Mouse (Mus musculus): ENCODE results near the gene Plxnd1. TPM values are rescaled to one million over a fixed set of nuclear protein-coding genes. Genes with fewer than 3 reads are reported as not detected.
A peak's percentile ranks its signal among the peaks of the same experiment; 100 is the strongest.

Gene Plxnd1
- total RNA-seq, 2 experiments from 2014 or later, result 88.0 to 151 TPM

- no peak for ATAC-seq (ENCODE audit: poor library complexity, severe bottlenecking)
Observed at GRCm38 (mm10) chr6:115983306-115984038, 11.3 kb downstream of the Plxnd1 start.

DNA sequence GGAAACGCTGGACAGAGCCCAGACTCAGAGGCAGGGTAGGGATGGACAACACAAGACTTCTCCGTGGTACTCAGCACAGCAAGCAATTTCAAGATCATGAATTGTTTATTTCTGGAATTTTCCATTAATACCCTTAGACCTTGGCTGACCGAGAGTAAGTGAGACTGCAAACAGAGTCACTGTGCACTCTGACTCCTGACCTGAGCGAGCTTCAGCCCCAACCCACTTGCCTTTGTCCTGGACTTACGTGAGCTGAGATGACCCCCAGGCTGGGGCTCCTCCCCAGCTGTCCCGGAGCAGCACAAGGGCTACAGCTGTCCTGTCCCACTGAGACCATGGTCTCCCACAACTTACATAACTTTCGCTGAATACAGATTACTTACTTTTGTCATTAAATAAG, 11.9 kb downstream of the Plxnd1 start:
- ATAC-seq (ENCODE audit: poor library complexity, severe bottlenecking), result no peak

- ATAC-seq (ENCODE audit: poor library complexity, severe bottlenecking), result no peak
Observed at GRCm38 (mm10) chr6:115978596-115978995, 16.2 kb downstream of the Plxnd1 start.

- no peak for ATAC-seq (ENCODE audit: poor library complexity, severe bottlenecking)
Observed at GRCm38 (mm10) chr6:115977810-115978209, 17.0 kb downstream of the Plxnd1 start.

GRCm38 (mm10) chr6:115975606-115976005, 19.2 kb downstream of the Plxnd1 start:
- no peak for ATAC-seq (ENCODE audit: poor library complexity, severe bottlenecking)

- ATAC-seq (ENCODE audit: poor library complexity, severe bottlenecking), result no peak
Observed at GRCm38 (mm10) chr6:115973881-115974662, 20.7 kb downstream of the Plxnd1 start.

GRCm38 (mm10) chr6:115973139-115973875, 21.5 kb downstream of the Plxnd1 start:
- ATAC-seq (ENCODE audit: poor library complexity, severe bottlenecking), result peak; percentile 45

DNA sequence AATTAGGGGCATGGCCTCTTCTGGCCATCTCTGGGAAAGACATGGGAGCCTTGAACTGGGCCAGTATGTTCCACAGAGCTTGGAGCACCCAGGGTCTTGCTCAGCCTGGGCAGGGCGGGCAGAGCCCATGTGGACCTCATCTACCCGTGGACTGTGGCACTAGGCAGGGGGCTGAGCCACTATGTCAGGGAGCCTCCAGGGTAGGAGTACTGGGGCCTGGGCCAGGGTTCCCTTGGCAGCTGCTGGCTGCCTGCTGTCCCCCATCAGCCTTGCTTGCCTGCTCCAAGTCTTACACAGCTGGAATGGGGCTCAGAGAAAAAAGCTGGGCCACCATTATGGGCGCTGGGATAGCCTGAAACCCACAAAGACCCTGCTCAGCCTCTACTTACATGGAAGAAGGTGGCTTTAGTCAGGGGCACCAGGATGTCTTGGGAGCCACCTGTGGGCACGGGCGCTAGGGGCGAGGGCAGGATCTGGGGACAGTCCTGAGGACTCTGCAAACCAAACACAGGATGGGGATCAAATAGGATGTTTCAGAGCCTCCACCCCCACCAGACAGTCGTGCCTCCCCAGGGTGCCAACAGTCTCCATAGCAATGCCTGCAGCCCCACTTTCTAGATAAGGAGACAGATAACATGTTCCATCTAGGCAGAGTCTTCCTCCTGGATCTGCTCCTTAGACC, 22.6 kb downstream of the Plxnd1 start:
- no peak for ATAC-seq (ENCODE audit: poor library complexity, severe bottlenecking)

DNA sequence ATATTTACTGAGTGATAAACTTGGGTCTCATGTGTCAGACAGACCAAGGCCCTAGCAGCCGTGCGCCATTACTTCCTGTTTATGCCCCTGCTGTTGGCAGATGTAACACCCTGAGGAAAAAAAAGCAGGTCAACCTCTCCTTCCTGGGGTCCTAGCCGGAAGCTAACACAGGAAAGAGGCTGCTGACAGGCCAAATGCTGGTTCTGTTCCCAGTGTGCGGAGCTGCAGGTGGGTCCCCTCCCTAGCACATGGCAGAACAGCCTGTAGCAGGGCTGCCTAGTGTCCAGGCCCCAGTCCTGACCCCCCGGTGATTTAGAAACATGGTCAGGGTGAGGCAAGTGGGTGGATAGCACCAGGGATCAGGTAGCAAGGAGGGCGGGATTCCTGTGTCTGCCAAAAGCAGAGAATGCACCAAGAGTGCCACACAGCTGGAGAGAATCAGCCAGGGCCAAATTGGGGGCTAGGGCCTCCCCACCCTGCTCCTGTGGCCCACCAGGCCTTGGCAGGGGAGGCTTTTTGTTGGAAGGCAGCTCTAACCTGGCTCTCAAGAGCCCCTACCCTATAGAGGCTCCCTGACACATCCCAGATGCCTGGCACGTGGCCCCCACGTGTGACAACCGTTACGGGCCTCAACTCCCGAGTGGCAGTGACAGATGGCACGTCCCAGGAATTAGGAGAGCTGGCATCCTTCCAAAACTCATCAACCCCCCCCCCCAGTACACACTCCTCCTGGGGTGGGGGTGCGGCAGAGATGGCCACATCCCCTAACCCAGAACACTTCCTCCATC, 23.3 kb downstream of the Plxnd1 start:
- no peak for ATAC-seq (ENCODE audit: poor library complexity, severe bottlenecking)

- peak; percentile 67 for ATAC-seq (ENCODE audit: poor library complexity, severe bottlenecking)
Observed at GRCm38 (mm10) chr6:115969952-115970351, 24.9 kb downstream of the Plxnd1 start.

- ATAC-seq (ENCODE audit: poor library complexity, severe bottlenecking), result no peak
Observed at GRCm38 (mm10) chr6:115969103-115969502, 25.7 kb downstream of the Plxnd1 start.

DNA sequence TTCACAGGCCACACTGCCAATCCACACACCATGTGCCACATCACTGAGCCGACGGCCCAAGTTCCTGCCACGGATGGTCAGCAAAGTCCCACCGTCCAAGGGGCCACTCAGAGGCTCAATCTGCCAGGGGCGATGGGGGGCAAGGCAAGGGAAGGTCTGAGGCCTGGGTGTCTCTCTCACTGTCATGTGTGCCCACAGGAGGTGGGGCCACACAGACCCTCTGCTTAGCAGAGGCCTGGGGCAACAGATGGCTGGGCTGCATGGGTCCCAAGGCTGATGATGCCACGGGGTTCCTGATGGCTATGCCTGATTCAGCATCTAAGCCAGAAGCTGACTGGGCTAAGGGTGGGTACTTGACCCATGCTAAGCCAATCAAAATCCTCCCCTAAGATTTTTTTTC, 26.1 kb downstream of the Plxnd1 start:
- no peak; the same call in 1 of the 2 replicates for ATAC-seq (ENCODE audit: poor library complexity, severe bottlenecking)

DNA sequence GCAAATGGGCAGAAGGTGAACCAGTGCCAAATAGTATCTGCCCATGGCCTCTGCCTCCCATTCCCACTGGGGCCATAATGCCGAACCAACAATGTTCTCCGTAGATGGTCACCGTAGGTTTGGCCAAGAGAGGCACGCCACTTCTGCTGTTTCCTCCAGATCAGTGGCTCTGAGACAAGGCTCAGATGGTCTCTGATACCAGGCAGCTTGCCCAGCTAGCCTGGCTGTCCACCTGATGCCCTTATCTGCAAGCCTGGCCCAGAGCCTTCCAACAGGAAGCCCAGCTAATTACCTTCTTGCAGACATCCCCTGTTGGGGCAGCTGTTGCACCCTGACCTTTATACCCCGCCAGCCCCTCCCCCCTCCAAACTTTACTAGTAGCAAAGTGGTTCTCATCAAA, 26.7 kb downstream of the Plxnd1 start:
- no peak for ATAC-seq (ENCODE audit: poor library complexity, severe bottlenecking)

DNA sequence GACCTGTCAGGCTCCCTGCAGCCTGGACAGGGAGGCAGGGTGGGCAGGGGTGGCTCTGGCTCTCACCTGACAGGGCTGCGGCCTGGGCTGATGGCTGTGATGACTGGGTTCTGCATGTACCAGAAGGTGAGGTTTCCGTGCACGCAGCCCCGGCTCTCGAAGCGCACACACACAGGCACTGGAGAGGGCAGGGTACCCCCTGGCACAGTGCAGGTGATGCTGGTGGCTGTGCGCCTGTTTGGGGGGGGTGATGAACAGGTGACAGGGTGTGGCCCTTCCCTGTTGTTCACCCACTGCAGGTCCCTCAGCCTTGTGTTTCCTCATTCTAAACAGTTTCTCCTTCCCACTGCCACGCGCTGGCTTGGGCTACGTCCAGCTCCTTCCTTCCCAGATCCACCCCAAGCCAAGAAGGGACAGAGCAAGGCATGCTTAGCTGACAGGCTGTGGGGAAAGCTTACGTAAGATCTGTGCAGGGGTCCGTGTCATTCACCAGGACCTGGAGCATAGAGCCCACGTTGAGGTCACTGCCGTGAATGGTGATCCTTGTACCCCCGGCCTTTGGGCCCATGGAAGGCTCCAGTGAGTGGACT, 27.4 kb downstream of the Plxnd1 start:
- no peak for ATAC-seq (ENCODE audit: poor library complexity, severe bottlenecking)

DNA sequence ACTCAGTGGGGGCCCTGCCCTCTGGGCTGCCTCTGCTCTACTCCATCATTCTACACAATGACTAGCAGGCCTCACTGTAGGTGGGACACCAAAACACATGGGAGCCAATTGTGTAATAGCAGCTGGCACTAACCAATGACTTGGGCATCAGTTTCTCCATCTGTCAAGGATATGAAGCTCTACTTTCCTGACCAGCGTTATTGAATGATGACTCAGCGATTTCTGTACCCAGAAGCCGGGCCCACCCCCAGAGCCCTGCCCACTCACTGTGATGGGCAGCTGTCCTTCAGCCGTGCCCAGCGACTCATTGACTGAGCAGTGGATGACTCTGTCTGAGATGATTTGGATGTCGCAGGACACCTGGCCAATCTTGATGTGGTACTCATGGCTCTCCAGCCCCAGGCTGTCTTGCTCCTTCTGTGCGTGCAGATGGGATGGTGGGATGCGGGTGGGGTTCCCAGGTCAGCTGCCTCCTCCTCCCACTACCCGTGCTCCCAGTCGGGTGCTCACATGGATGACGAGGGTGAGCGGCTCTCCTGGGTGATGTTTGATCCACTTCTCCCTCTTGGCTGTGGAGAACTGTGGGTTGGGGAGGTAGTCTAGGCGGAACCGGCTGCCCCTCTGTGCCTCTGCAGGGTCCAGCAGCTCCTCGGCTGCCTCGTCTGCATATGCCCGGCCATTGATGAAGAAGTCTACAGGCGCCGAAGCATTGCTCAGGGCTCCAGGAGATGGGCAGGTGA, 28.4 kb downstream of the Plxnd1 start:
- ATAC-seq (ENCODE audit: poor library complexity, severe bottlenecking), result no peak

GRCm38 (mm10) chr6:115963656-115964055, 31.1 kb downstream of the Plxnd1 start:
- no peak for ATAC-seq (ENCODE audit: poor library complexity, severe bottlenecking)

GRCm38 (mm10) chr6:115962439-115963085, 32.2 kb downstream of the Plxnd1 start:
- ATAC-seq (ENCODE audit: poor library complexity, severe bottlenecking), result no peak

GRCm38 (mm10) chr6:115961743-115962142, 33.1 kb downstream of the Plxnd1 start:
- ATAC-seq (ENCODE audit: poor library complexity, severe bottlenecking), result no peak

DNA sequence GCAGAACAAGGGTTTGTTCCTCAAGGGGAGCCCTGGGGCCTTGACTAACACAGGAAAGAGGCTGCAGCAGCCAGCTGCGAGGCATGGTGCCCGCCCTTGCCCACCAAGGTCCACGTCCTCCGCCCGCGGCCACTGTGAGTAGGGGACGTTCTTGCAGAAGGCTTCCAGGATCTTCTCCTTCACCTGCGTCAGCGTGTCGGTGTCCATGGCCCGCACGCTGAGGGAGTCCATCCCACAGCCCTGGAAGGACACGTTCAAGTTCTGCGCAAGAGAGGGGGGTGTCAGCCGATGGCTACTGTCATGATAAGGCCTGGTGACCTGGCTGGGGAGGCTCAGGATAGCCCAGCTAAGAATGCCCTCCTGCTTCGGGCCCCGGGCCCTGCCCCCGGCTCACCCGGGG, 34.5 kb downstream of the Plxnd1 start:
- no peak for ATAC-seq (ENCODE audit: poor library complexity, severe bottlenecking)
